Mouse (Mus musculus) liver, postnatal 0 days (tissue): ENCODE measurements around the gene Ehbp1. TPM values are rescaled to one million over a fixed set of nuclear protein-coding genes. Genes with fewer than 3 reads are reported as not detected.

Experiments used
- ATAC-seq: fragments of 200-750 bp; cut with Nextera tagmentation; 2 replicates; pipeline ENCODE4 v1.8.0; 2017; ENCODE audit warnings: mild to moderate bottlenecking, moderate library complexity
- DNase-seq: peaks from one replicate; pipeline ENCODE4 v3.0.0-alpha.2; 2016
- H3K27ac ChIP-seq: fragments of 300-500 bp; sonication (generic); 2 replicates; pipeline ENCODE4 v1.5.1; 2014; ENCODE audit warnings: antibody characterized with exemption, moderate library complexity, mild to moderate bottlenecking, low read depth
- H3K27me3 ChIP-seq: fragments of 300-500 bp; sonication (generic); 2 replicates; pipeline ENCODE4 v1.6.1; 2014; ENCODE audit warnings: low read length, control low read depth, mixed read lengths; ENCODE audit not compliant: insufficient read depth
- H3K36me3 ChIP-seq: fragments of 300-500 bp; sonication (generic); replicated peaks from 2 replicates; pipeline ENCODE4 v1.6.1; 2014; ENCODE audit warnings: mild to moderate bottlenecking, control low read depth, low read length, moderate library complexity, mixed read lengths; ENCODE audit not compliant: insufficient read depth
- H3K4me1 ChIP-seq: fragments of 300-500 bp; sonication (generic); 2 replicates; pipeline ENCODE4 v1.6.1; 2014; ENCODE audit warnings: antibody characterized with exemption, mild to moderate bottlenecking, control low read depth; ENCODE audit not compliant: insufficient read depth
- H3K4me2 ChIP-seq: fragments of 300-500 bp; sonication (generic); 2 replicates; pipeline ENCODE4 v1.6.1; 2014; ENCODE audit warnings: low read depth, mild to moderate bottlenecking, low read length, moderate library complexity, mixed read lengths
- H3K4me3 ChIP-seq: fragments of 300-500 bp; sonication (generic); 2 replicates; pipeline ENCODE4 v1.5.1; 2014; ENCODE audit warnings: low read depth, low read length
- H3K9ac ChIP-seq: fragments of 300-500 bp; sonication (generic); replicated peaks from 2 replicates; pipeline ENCODE4 v1.6.1; 2014; ENCODE audit warnings: mild to moderate bottlenecking, moderate library complexity
- H3K9me3 ChIP-seq: fragments of 300-500 bp; sonication (generic); 2 replicates; pipeline ENCODE4 v1.6.1; 2016; ENCODE audit warnings: mild to moderate bottlenecking, control low read depth, low read length, mixed read lengths
- CTCF ChIP-seq: sonication (generic); IDR thresholded peaks from 2 replicates; pipeline ENCODE4 v1.5.1; 2016; ENCODE audit warnings: antibody characterized with exemption, low read depth
- EP300 ChIP-seq: IDR thresholded peaks from 2 replicates; pipeline ENCODE4 v1.6.1; 2016; ENCODE audit warnings: antibody characterized with exemption, low read depth, mild to moderate bottlenecking
- WGBS: fragments of 180-500 bp; shearing (Covaris S2); extraction: QIAGEN DNeasy Blood & Tissue Kit; methylation state at CpG from one replicate; pipeline ENCODE4 v1.1.7; 2014; ENCODE audit not compliant: insufficient replicate concordance; 5-methylcytosine and 5-hydroxymethylcytosine counted together
- polyA plus RNA-seq: library from polyadenylated mRNA; unstranded; fragments of >200 nt; fragmentation: Nextera tagmentation; extraction: Ambion mirVana; gene quantifications from 2 replicates; pipeline ENCODE4 v1.2.1, GENCODE M21; 2015

The Ehbp1 gene
- polyA plus RNA-seq, 1 experiment from 2014 or later, result 1.9 TPM

DNA sequence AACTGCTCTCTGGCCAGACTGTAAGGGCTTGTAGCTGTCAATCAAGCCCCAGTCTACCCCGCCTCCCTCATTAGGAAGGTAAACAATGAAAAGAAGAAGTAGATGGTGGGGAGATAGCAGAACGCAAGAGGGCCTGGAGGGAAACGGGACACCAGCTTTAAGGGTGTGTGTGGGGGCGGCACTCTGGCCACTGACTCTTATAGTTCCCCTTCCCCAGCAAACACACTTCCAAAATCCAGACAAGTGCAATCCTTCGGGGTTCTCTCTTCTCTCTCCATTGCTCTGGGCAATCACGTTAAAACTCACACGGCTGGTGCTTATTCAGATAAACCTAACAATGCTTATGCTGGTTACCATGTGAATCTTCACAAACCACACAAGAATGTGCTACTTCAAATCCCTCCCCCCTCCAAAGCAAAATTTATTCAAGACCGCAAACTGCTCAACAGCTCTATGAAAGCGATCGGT is 333.9 kb downstream of the Ehbp1 start:
- ATAC-seq (no peak), DNase-seq (no peak)
- H3K27me3 ChIP-seq, result peaks cover 57% of the 10 kb centered on the region
- no peaks in the 10 kb centered on the region for H3K9me3 ChIP-seq
- H3K9ac ChIP-seq, result no peak overlapping the region
- no peak overlapping the region for H3K4me3 ChIP-seq
- WGBS, result 8% methylated on average over 10 of the region's 10 CpGs
- no peak overlapping the region for H3K27ac ChIP-seq
- H3K36me3 ChIP-seq, result no peaks in the 10 kb centered on the region
- no peak overlapping the region for H3K4me2 ChIP-seq
- no peak for TF ChIP-seq CTCF
- TF ChIP-seq EP300, result no peak
- no peaks in the 10 kb centered on the region; the same call in 1 of the 2 replicates for H3K4me1 ChIP-seq

DNA sequence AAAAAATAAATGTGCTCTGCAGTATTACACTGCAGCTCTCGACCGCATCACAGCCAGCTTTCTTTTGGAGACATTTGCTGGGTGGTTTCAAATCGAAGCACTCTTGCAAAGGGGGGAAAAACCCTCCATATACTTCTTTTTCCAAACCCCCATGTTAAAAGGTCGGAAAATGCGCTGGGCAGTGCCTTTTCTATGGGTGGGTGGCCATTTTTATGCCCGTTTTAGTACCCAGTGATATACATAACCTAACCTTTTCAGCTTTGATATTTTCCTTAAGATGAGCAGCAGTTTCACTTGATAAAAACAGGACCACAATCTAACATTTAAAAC is 334.3 kb downstream of the Ehbp1 start:
- H3K9me3 ChIP-seq, result no peaks in the 10 kb centered on the region
- ATAC-seq, result no peak
- DNase-seq, result no peak
- no peak overlapping the region for H3K27ac ChIP-seq
- H3K4me2 ChIP-seq, result no peak overlapping the region
- peaks cover 3% of the 10 kb centered on the region for H3K4me1 ChIP-seq
- TF ChIP-seq EP300 (no peak), CTCF (no peak)
- WGBS, result 9% methylated on average over 6 of the region's 6 CpGs
- H3K27me3 ChIP-seq, result peaks cover 61% of the 10 kb centered on the region
- no peak overlapping the region for H3K9ac ChIP-seq
- H3K4me3 ChIP-seq, result no peak overlapping the region
- no peaks in the 10 kb centered on the region for H3K36me3 ChIP-seq

DNA sequence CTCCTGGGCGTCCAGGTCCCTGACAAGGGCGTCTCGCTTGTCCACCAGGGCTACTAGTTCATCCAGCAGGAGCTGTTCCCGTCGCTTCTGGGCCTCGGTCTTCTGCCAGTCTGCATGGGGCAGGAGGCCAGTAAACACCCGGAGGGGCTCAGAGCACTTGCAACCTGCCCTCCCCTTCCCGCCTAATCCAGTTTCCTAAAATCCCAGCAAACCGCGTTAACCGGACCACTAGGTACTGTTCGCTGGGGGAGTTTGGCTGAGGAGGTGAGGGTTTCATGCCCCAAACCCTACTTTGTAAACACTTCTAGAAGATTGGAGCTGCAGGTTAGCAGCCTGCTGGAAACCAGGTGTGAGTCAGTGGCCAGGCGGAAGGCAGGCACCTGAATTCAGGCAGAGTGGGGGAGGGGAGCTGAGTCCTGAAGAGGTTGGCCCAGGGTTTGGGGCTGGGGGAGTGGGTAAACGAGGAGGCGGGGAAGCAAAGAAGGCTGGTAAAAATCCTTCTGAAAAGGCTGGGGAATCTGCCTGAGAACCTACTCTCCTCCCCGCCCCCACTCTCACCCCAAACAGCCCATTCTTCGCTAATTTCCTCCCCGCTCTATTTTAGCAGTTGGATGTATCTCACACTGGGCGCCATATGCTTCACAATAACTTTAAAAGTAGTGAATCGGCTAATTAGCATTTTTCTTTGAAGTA is 334.9 kb downstream of the Ehbp1 start:
- H3K4me2 ChIP-seq, result no peak overlapping the region

DNA sequence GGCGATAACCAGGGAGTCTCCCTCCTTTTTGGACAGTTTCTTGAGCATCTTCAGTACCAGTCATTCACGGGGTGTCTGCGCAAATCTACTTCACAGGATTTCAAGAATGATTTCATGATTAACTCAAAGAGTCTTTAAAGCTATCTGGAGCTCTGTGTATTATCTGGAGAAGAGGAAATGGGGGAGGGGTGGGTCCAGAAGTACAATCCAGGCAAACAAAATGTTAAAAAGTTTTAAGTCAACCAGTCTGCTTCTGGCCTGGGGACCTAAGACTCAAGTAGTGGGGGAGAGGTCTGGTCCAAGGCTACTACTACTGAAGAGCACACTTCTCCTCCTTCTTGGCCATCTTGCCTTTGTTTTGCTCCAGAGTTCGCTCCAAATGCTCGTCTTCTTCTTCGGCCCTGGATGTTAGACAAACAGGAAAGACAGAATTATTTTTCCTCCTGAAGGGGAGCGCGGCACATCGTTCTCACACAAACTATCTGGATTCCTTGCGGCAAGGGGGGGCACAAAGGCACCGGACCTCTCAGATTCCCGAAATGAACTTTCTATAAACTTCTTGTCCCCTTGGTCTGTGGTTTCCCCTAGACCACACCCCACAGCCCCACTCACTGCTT is 335.5 kb downstream of the Ehbp1 start:
- no peak for TF ChIP-seq CTCF
- no peak for TF ChIP-seq EP300
- Histone ChIP-seq H3K36me3 (no peaks in the 10 kb centered on the region), H3K27ac (no peak overlapping the region), H3K4me3 (no peak overlapping the region), H3K4me2 (no peak overlapping the region), H3K4me1 (peaks cover 11% of the 10 kb centered on the region), H3K27me3 (peaks cover 73% of the 10 kb centered on the region), H3K9ac (no peak overlapping the region), H3K9me3 (no peaks in the 10 kb centered on the region)
- ATAC-seq (no peak), DNase-seq (no peak)
- WGBS, result 25% methylated on average over 12 of the region's 12 CpGs

More for the DNA sequence above, 334.9 kb downstream of the Ehbp1 start:
- Histone ChIP-seq H3K9ac (no peak overlapping the region), H3K36me3 (no peaks in the 10 kb centered on the region), H3K4me1 (peaks cover 7% of the 10 kb centered on the region), H3K27me3 (peaks cover 66% of the 10 kb centered on the region), H3K4me3 (no peak overlapping the region), H3K9me3 (no peaks in the 10 kb centered on the region), H3K27ac (no peak overlapping the region)
- TF ChIP-seq CTCF (no peak), EP300 (no peak)
- WGBS, result 17% methylated on average over 20 of the region's 20 CpGs
- no peak for ATAC-seq
- no peak for DNase-seq

DNA sequence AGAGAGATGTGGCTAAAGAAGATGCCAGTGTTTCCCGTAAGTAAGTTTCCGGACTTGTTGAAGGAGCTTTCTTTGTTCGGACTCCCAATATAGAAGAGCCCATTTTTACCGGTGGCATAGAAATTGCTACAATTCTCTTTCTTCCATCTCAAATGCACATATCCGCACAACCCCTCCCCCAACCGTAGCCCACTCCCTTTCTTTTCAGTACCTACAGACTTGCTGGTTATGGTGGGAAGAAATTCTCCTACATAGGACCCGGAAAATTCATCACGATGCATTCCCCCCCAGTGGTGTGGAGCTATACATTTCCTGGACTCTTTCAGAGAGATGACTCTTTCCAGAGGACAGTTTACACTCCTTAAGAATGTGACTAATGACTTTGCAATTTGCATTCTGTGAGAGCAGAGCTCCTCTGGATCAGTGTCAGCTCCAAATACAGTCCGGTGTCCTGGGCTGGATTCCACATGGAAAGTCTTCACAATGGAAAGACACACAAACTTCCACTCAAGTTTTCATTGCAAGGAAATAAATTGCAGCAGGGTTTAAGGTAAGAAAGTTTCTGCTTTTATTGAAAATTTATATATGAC is 336.7 kb downstream of the Ehbp1 start:
- no peak for DNase-seq
- WGBS, result 26% methylated on average over 9 of the region's 9 CpGs
- Histone ChIP-seq H3K4me1 (peaks cover 21% of the 10 kb centered on the region), H3K27ac (no peak overlapping the region), H3K4me3 (no peak overlapping the region), H3K4me2 (no peak overlapping the region), H3K9ac (no peak overlapping the region), H3K9me3 (no peaks in the 10 kb centered on the region), H3K36me3 (no peaks in the 10 kb centered on the region), H3K27me3 (peaks cover 82% of the 10 kb centered on the region)
- ATAC-seq, result no peak
- TF ChIP-seq CTCF, result no peak
- TF ChIP-seq EP300, result no peak

DNA sequence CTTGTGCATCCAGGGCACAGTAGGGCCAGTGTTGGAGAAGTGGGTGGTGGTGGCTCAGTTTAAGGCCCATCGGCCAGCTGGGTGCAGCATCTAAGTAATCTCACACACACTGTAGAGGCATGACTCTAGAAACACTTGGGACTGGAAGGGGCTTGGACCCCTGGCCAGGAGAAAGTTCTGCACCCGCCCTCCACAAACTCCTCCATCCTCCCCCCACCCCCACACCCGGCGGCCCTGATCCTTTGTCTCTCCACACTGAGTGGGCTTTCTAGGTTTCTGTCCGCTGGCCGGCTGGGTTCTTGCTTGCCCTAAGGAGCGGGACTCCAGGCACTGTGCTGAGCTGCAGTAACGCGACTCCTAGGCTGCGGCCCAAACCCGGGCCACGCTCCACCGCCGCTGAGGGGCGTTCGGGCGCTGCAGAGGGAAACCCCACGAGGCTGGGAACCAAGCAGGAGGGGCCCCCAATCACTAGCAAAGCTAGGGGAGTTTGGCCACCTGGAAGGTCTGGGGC is 337.7 kb downstream of the Ehbp1 start:
- DNase-seq (peak; percentile 18), ATAC-seq (no peak)
- H3K9ac ChIP-seq, result no peak overlapping the region
- no peak overlapping the region for H3K27ac ChIP-seq
- H3K9me3 ChIP-seq, result no peaks in the 10 kb centered on the region
- peaks cover 21% of the 10 kb centered on the region for H3K4me1 ChIP-seq
- no peak overlapping the region for H3K4me2 ChIP-seq
- H3K36me3 ChIP-seq, result no peaks in the 10 kb centered on the region
- WGBS, result 8% methylated on average over 18 of the region's 18 CpGs
- no peak overlapping the region for H3K4me3 ChIP-seq
- TF ChIP-seq CTCF (no peak), EP300 (no peak)
- H3K27me3 ChIP-seq, result peaks cover 88% of the 10 kb centered on the region
